Mouse (Mus musculus) c-Kit-negative CD71-positive TER-119-positive erythroid progenitor cells, embryonic 14.5 days (primary cell): ENCODE data around the gene Polrmt.
A peak's percentile ranks its signal among the peaks of the same experiment; 100 is the strongest.
"Not testable (repeated sequence)": the region's sequence is repeated elsewhere in the genome, so short reads cannot be mapped to it uniquely, and the experiment has no call there.

Source experiments
- DNase-seq: peaks from one replicate; pipeline ENCODE4 v3.0.0-alpha.2; 2013; ENCODE audit warnings: low read depth, low spot score

Gene Polrmt

DNA sequence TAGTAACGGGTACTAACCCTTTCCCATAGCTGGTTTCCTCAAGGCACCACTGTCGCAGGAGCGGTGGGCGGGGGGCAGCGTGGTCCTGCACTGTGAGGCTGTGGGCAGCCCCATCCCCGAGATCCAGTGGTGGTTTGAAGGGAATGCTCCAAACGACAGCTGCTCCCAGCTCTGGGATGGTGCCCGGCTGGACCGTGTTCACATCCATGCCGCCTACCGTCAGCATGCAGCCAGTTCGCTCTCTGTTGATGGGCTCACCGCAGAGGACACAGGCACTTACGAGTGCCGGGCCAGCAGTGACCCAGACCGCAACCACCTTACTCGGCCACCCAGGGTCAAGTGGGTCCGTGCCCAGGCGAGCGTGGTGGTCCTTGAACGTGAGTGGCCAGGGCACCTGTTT is 37.7 kb downstream of the Polrmt start:
- DNase-seq = no peak

DNA sequence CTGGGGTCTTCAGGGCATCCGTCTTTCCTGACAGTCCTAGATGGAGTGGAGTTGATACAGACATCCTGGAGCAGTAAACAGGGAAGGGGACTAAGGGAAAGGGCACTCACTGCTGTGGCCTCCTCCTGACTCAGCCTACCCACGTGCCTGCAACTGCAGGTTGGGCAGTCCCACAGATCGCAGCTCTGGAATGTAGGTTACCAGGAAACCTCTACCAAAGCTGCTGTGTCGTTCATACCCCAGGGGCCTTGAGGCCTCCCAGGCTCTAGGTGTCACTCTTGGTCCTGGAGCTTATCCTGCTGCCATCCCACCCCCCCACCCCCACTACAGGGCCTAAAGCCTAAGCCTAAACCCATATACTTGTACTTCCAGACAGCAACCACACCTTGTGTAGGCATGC is 38.6 kb downstream of the Polrmt start:
- DNase-seq = no peak

DNA sequence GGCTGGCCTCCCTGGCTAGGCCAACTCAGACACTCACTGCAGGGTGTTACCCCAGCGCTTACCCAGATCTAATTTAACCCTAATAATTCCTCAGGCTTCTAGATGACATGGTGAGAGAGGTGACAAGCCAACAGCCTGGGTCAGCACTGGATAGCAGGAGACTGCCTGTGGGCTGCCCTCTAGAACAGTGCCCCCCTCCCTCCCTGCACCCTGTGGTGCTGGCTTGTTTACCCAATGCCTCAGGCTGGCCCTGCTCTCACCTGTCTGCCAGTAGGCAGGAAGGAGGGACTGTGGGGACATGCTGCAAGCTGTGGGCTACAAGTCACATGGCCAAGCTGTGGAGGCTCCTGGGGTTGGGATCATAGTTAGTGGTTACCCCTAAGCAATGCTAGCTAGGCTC is 39.2 kb downstream of the Polrmt start:
- DNase-seq = no peak

DNA sequence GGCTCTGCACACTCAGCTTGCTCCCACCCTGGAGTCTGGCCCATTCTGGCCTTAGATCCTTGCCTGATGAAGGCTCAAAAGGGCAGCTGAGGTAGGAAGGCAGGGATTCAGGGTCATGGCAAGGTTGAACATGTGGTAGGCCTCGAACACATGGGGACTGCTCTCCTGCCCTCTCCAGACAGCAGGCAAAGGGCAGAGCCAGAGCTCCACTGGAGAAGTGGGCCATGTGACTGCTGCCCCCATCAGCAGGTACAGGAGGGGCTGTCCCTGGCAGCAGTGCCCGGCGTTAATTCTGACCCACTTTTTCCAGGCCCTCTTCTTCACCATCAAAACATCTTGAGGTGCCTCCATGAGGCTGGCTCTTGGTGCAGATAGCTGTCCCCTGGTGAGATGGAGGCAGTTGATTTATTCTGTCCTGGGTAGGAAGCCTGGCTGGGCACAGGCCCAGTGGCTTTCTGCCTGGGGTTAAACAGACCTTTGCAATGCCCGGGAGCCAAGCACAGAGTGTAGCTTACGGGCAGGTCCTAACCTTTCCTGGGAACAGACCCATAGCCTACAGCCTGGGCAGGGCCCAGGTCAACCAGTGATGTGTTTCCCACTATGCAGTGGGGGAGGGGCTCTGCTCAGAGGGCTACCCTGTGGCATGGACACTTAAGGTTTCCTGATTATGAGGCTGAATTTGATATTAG is 39.8 kb downstream of the Polrmt start:
- no peak for DNase-seq

DNA sequence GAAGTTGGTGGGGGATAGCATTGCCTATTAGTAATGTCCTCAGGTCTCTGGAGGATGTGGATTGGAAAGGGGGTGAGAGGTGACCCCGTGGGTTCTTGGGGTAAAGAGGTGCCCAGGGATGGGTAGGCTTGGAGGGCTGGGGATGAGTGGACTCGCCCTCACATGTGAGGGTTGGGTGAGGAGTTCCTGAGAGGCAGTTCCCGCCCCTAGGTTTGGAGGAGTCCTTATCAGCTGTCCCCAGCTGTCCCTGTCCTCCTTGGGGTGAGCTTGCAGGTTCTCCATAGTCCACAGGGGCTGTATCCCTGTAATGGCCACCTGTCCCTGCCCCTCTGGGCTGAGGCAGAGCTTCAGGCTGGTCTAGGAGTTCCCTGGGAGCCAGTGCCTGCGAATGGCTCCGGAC is 40.4 kb downstream of the Polrmt start:
- peak; percentile 86 for DNase-seq

DNA sequence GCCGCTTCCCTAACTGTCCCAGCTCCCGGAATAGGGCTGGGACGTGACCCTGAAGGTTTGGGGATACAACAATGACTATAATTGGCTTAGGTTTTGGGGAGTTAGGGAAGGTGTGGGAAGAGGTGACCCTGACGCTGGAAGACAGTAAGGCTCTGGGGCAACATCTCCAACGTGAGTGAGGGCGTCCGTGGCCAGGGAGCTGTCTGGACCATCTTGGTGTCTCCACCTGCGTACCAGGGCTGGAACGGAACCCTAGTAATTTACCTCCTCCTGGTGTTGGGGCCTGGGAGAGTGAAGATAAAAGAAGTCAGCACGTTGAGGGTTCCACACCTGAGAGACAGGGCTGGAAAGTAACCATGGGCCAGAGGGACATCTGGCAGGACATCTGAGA is 41.4 kb downstream of the Polrmt start:
- no peak for DNase-seq

DNA sequence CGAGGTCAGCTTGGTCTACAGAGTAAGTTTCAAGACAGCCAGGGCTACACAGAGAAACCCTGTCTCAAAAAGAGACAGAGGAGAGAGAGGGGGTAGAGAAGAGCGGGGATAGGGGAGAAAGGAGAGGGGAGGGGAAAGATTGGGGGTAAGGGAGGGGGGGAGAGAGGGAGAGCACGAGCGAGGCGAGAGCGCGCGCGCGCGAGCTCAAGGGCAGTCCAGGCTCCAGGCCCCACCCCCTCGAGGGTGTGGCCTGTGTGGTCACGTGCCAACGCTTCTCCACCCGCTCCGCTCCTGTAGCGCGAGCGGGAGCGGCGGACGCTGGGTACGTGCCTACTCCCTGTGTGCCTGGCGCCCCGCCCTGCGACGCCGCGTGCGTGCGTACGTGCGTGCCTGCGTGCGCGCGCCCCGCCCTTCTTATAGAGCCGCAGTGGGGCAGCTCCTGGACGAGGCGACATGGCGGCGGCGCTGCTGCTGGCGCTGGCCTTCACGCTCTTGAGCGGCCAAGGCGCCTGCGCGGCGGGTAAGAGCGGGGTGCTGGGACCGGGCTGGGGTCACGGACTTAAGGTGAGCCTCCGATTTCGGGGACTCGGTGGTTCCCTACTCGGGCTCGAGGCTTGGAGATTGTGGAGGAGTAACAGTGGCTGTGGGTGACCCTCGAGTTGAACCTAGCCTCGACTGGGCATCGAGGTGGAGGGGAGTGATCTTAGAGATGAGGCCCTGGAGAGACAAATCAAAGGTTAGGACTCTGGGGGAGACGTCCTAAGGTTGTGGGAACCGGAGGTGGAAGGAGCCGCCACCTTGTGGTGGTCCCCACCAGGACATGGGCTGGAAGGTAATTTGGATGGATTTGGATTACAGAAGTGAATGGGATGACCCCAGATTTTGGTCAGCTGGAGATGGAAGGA is 42.1 kb downstream of the Polrmt start, which contains the start of gene Bsg:
Gene Bsg, plus strand, starts transcription at position 427 of the 905 bp plus-strand sequence.
- DNase-seq = peak; percentile 98

DNA sequence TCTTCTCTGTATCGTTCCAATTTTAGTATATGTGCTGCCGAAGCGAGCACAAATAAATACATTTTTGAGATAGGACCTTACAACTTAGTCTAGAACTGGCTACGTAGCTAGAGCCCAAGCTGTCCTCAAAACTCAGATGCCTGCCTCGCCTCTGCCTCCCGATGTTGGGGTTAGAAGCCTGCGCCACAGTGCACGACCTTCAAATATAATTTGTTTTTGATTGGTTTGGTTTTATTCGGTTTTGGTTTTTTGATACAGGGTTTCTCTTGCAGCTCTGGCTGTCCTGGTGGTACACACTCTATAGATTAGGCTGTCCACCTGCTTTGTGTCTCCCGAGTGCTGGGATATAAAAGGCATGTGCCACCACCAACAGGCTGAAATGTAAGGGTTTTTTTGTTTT is 42.8 kb downstream of the Polrmt start:
- no peak for DNase-seq

DNA sequence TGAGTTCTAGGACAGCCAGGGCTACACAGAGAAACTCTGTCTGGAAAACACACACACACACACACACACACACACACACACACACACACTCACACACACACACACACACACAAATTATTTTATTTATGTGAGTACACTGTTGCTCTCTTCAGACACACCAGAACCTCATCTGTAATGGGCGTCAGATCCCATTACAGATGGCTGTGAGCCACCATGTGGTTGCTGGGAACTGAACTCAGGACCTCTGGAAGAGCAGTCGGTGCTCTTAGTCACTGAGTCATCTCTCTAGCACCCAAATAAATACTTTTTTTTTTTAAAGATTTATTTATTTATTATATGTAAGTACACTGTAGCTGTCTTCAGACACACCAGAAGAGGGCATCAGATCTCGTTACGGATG is 43.4 kb downstream of the Polrmt start:
- DNase-seq = not testable (repeated sequence)

DNA sequence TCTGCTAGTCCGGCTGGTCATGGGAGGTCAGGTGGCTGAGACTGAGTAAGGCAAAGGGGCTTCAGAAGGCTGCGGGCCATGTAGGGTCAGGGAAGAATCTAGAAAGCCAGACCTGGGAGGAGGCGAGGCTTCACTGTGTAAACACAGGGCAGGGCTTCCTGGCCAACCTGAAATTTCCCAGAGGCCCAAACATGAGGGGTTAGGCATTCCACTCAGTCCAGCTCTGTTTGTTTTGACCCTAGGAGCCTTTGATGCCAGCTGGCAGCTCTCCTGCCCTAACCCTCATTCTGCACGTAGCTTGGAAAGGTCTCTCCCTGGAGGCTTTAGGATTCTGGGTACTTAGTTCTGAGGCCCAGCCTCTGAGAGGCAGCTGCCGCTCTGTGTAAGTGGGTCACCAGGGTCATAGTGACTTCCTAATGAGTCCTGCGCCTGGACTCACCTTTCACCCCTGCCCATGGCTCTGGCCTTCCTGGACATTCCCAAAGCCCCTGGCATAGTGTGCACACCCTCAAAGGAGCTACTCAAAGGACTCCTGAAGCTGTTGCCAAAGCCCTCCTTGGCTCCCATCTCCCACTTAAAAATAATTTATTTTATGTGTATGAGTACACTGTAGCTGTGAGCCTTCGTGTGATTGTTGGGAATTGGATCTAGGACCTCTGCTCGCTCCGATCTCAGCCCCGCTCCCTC is 44.8 kb downstream of the Polrmt start:
- DNase-seq = no peak

DNA sequence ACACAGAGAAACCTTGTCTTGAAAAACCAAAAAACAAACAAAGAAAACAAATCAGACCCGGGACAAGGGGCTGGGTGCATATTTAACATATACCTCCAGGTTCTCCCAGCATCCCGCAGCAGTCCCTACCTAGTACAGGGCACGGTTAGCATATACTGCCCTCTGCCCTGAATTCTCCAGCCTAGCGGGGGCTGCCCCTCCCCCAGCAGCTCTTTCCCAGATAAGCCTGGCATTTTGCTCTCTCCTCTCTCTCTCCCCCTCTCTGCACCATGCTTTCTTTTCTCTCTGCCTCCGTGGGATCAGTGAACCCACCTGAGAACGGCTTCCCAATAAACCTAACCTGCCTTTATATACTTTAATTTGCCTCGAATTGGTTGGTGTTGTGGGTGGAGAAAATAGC is 45.7 kb downstream of the Polrmt start:
- DNase-seq = no peak

DNA sequence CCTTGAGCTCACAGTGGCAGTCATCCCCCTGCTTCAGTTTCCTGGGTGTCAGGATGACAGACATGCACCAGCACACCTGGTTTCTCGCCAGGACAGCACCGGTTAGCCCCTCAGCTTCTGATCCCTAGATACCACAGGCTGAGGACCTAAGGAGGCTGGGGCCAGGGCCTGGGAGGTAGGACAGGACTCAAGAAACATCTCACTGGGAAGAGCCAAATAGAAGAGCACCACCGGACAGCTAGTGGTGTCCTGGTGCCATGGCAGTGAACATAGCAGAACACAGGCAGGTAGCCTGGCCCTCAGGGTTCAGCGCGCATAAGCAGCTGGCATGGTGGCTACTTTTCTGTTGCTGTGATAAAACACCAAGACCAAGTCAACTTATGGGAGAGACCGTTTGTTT is 47.9 kb downstream of the Polrmt start:
- no peak for DNase-seq

DNA sequence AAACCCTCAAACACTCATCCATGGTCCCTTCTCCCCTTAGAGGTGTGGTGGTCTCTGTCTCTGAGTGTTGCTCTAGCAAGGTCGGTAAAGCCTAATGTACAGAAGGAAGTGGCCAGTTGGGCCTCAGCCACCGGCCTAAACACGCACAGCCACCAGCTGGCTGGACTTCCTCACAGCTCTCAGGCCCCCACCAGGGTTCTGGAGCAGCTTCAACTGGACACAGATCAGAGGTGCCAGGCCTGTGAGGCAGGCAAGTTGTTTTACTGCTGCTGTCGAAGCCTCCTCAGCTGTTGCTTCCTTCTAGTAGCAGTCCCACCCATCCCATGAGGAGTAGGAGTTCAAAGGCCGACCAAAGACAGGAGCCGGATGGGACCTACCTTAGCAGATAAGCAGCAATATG is 48.5 kb downstream of the Polrmt start:
- no peak for DNase-seq

DNA sequence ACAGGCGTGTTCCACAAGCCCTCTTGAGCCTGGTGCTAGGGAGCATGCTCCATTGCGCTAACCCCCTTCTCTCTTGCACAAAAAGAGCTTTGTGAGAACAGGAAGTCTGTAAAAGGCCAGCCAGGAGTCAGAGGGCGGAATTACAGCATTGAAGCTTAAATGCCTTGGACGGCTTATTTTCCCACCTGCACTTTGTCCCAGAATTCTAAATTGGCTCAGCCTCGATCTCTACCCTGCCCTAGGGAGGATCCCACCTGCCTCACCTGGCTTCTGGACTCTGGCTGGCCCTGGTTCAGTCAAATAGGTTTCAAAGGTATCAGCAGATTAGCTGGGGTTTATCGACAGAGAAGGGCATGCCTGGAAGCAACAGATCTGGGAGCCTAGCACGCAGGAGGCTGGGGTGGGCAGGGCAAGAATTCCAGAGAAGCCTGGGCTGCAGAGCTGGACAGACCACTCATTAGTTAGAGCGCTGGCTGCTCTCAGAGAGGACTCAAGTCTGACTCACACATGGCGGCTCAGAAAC is 50.2 kb downstream of the Polrmt start:
- no peak for DNase-seq

DNA sequence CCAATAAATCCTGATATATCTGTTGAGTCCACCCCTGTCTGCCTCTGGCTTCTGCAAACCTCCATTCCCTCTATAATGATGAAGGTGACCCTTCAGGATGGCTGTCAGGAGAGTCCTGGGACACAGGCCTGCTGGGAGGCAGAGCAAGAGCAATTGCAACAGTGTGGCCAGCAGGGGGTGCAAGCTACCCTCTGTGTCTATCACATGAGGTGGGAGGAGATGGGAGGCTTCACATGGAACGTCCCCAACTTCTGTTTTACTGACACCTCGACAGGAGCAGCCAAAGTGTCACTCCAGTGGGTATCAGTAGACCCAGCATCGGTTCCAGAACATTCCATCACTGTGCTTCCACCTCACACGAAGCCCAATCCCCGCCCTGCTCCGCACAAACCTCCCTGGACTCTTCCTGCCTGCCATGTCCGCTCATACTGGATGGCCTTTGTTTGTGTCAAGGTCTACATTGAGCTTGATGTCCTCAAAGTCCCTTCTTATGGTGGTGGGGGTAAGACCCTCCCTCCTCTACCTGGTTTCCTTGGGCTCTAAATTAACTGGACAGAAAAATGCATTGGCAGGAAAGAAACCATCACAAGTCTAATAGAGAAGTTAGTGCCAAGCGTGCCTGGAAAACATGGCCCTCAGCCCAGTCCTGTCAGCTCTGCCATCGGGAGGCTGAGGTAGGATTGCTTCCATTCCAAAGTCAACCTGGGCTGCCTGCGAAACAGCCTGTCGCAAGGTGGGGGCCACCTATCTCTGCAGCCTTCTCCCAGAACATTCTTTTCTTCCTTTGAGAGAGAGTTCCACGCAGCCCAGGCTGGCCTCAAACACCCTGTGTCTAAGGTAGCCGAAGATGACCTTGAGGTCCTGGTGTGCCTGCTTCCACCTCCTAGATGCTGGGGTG is 50.9 kb downstream of the Polrmt start:
- peak; percentile 66 for DNase-seq

DNA sequence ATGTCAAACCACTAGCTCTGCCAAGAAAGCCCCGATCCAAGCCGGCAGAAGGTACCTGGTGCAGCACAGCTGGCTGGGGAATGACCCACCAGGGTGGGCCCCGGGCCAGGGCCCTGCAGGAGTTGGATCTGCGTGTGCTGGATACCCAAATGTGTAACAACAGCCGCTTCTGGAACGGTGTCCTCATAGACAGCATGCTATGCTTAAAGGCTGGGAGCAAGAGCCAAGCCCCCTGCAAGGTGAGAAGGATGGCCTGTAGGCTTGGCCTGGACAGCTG is 52.1 kb downstream of the Polrmt start:
- DNase-seq = no peak

DNA sequence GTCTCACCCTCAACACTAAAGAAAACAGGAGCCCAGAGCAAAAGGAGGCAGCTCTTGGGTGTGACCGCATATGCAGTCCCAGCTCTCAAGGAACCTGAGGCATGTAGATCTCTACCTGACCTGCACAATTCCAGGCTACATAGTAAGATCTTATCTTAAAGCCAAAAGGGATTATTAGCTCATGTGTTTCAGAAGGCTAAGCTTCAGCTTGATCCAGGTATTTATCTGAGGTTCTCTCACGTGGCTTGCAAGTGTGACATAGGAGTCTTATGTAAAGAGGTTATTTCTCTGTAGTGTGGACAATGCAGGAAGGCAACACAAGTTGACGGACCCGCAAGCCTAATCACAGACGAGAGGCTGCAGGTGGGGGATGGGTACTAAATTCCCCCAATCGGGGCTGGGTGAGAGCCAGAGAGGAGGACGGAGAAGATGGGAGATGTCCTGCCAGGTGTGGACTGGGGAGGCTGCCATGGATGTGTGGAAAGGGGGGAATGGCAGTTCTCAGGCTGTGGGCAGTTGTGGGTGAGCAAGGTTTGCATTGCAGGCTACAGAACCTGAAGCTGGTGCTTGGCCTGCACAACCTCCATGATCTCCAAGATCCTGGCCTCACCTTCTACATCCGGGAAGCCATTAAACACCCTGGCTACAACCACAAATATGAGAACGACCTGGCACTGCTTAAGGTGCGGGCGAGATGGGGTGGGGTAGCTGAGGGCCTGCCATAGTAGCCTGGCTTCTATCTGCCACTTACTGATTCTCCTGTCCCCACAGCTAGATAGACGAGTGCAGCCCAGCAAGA is 52.6 kb downstream of the Polrmt start:
- no peak for DNase-seq

DNA sequence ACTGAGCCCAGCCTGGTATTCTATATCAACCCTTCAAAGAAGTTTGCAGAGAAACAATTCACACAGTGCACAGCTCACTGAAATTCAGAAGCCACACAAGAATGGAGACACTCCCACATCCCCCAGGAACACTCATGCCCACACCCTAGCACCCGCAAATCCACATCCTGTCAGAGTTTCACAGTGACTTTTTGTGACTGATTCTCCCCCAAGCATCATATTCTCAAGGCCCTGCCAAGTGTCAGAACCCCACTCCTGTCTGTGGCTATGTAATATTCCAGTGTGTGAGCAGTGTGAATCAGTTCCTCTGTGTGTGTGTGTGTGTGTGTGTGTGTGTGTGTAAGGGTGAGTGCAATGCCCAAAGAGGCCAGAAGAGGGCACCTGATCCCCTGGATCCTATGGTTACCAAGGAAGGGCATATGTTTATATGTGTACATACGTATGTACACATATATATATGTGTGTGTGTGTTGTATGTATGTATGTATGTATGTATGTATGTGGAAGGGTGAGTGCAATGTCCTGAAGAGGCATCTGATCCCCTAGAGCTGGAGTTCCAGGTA is 54.3 kb downstream of the Polrmt start:
- DNase-seq = no peak

DNA sequence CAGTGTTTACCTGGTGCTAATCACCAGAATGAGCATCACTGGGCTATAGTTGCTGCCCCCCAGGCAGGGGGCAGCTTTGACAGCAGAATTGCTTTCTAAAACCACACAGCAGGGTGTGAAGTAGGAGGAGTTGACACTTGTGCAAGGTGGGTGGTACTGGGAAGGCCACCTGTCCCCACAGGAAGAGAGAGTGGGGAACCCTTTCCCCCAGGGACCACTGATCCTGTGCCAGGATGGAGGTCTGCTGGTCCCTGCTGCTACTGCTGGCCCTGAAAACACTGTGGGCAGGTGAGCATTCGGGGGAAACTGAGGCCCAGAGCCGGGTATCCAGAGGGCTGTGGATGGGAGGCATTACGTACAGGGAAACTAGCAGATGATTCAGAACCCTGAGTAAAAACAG is 57.2 kb downstream of the Polrmt start:
- DNase-seq = no peak

DNA sequence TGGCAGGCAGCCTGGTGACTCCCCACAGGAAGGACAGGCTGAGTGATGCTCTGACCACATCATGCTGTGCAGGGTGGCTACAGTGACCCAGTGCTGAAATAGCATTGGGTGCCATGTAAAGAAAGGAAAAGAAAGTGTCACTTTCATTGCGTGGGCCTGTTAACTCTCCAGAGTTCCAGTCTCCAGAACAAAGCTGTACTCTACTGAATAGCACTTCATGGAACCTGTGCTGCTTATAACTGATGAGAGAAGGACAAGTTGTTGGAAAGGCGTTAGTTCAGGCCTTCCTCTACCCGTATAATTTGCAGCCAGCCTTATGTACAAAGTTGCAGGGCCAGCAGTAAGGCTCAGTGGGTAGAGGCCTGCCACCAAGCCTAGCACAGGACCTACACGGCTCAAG is 57.7 kb downstream of the Polrmt start, which contains the start of gene Gzmm:
Gene Gzmm, plus strand, starts transcription at position 301 of the 400 bp plus-strand sequence.
- no peak for DNase-seq
